Mouse (Mus musculus): Measurements from ENCODE around the gene Lrrc27. TPM values are rescaled to one million over a fixed set of nuclear protein-coding genes. Genes with fewer than 3 reads are reported as not detected.

Gene Lrrc27
- polyA plus RNA-seq, 1 experiment from 2014 or later = 3.0 TPM

- H3K9ac ChIP-seq = no peak overlapping the region; the same call in 1 of the 2 replicates
- H3K27me3 ChIP-seq = peaks cover 41% of the 10 kb centered on the region
- H3K27ac ChIP-seq (replicated peaks) = no peak overlapping the region
- H3K4me3 ChIP-seq (replicated peaks) = peak overlapping the region; percentile 54
- H3K4me2 ChIP-seq (replicated peaks) = peak overlapping the region; percentile 97
- peaks cover 9% of the 10 kb centered on the region; the same call in 1 of the 2 replicates for H3K4me1 ChIP-seq
- no peaks in the 10 kb centered on the region for H3K36me3 ChIP-seq
- WGBS = under 1% methylated on average over 88 of the region's 94 CpGs
- H3K9me3 ChIP-seq (replicated peaks) = no peaks in the 10 kb centered on the region
- peak; percentile 95 for ATAC-seq (ENCODE audit: insufficient number of reproducible peaks, low FRiP score, low TSS enrichment, low read depth)
Measured at GRCm38 (mm10) chr7:139187771-139188633, 24.8 kb upstream of the Lrrc27 start.

GRCm38 (mm10) chr7:139188634-139189207 lies 24.1 kb upstream of the Lrrc27 start:
- H3K4me2 ChIP-seq (replicated peaks) = peak overlapping the region; percentile 97
- no peaks in the 10 kb centered on the region for H3K9me3 ChIP-seq (replicated peaks)
- no peak overlapping the region for H3K9ac ChIP-seq
- no peak overlapping the region for H3K27ac ChIP-seq (replicated peaks)
- peak overlapping the region; percentile 54 for H3K4me3 ChIP-seq (replicated peaks)
- ATAC-seq (ENCODE audit: insufficient number of reproducible peaks, low FRiP score, low TSS enrichment, low read depth) = peak; percentile 73
- WGBS = under 1% methylated on average over 23 of the region's 23 CpGs
- peaks cover 9% of the 10 kb centered on the region; the same call in 1 of the 2 replicates for H3K4me1 ChIP-seq
- H3K27me3 ChIP-seq = peaks cover 41% of the 10 kb centered on the region
- H3K36me3 ChIP-seq = no peaks in the 10 kb centered on the region

DNA sequence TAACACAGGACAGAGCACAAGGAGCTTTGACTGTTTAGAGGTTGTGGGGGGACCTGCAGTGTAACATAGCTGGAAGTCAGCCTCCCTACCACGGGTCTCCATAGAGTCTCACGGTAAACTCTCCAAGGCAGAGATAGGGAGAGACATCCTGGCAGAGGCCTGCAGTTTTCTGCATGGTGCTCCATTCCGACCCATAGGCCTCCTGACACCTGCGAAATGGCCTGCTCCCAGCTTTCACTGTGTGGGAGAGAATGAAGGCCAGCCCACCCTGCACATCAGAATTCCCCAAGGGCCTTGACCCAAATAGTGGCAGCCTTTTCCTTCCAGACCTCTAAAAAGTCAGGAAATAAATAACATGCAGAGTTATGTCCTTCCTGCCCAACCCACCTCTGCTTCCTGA lies 22.2 kb upstream of the Lrrc27 start:
- H3K36me3 ChIP-seq = no peaks in the 10 kb centered on the region
- WGBS = 88% methylated on average over 4 of the region's 4 CpGs
- H3K27me3 ChIP-seq = peaks cover 32% of the 10 kb centered on the region
- no peak overlapping the region for H3K9ac ChIP-seq
- H3K27ac ChIP-seq (replicated peaks) = no peak overlapping the region
- peaks cover 9% of the 10 kb centered on the region; the same call in 1 of the 2 replicates for H3K4me1 ChIP-seq
- no peak overlapping the region for H3K4me3 ChIP-seq (replicated peaks)
- no peaks in the 10 kb centered on the region for H3K9me3 ChIP-seq (replicated peaks)
- H3K4me2 ChIP-seq (replicated peaks) = no peak overlapping the region
- ATAC-seq (ENCODE audit: insufficient number of reproducible peaks, low FRiP score, low TSS enrichment, low read depth) = no peak

GRCm38 (mm10) chr7:139191619-139192018 lies 21.2 kb upstream of the Lrrc27 start:
- 69% methylated on average over 6 of the region's 6 CpGs for WGBS
- no peak overlapping the region for H3K4me3 ChIP-seq (replicated peaks)
- H3K4me2 ChIP-seq (replicated peaks) = no peak overlapping the region
- H3K9me3 ChIP-seq (replicated peaks) = no peaks in the 10 kb centered on the region
- no peaks in the 10 kb centered on the region for H3K36me3 ChIP-seq
- no peak overlapping the region for H3K9ac ChIP-seq
- no peak for ATAC-seq (ENCODE audit: insufficient number of reproducible peaks, low FRiP score, low TSS enrichment, low read depth)
- H3K4me1 ChIP-seq = peaks cover 9% of the 10 kb centered on the region; the same call in 1 of the 2 replicates
- no peak overlapping the region for H3K27ac ChIP-seq (replicated peaks)
- peaks cover 23% of the 10 kb centered on the region for H3K27me3 ChIP-seq

GRCm38 (mm10) chr7:139197022-139197421 lies 15.8 kb upstream of the Lrrc27 start:
- Histone ChIP-seq H3K36me3 (no peaks in the 10 kb centered on the region), H3K27ac (replicated peaks) (no peak overlapping the region), H3K9ac (no peak overlapping the region), H3K4me1 (no peaks in the 10 kb centered on the region), H3K27me3 (peaks cover 13% of the 10 kb centered on the region), H3K4me3 (replicated peaks) (no peak overlapping the region), H3K9me3 (replicated peaks) (no peaks in the 10 kb centered on the region), H3K4me2 (replicated peaks) (no peak overlapping the region)
- no peak for ATAC-seq (ENCODE audit: insufficient number of reproducible peaks, low FRiP score, low TSS enrichment, low read depth)
- WGBS = 67% methylated on average over 4 of the region's 4 CpGs

- no peak overlapping the region for H3K9ac ChIP-seq
- WGBS = 30% methylated on average over 7 of the region's 7 CpGs
Measured at GRCm38 (mm10) chr7:139200108-139200507, 12.7 kb upstream of the Lrrc27 start.

GRCm38 (mm10) chr7:139201209-139201608 lies 11.6 kb upstream of the Lrrc27 start:
- no peak for ATAC-seq (ENCODE audit: insufficient number of reproducible peaks, low FRiP score, low TSS enrichment, low read depth)
- Histone ChIP-seq H3K4me3 (replicated peaks) (no peak overlapping the region), H3K36me3 (no peaks in the 10 kb centered on the region), H3K27ac (replicated peaks) (no peak overlapping the region), H3K4me2 (replicated peaks) (no peak overlapping the region), H3K4me1 (no peaks in the 10 kb centered on the region), H3K9me3 (replicated peaks) (no peaks in the 10 kb centered on the region), H3K27me3 (peaks cover 21% of the 10 kb centered on the region), H3K9ac (no peak overlapping the region)
- WGBS = 46% methylated on average over 6 of the region's 6 CpGs

More at GRCm38 (mm10) chr7:139200108-139200507, 12.7 kb upstream of the Lrrc27 start:
- no peaks in the 10 kb centered on the region for H3K36me3 ChIP-seq
- H3K4me2 ChIP-seq (replicated peaks) = no peak overlapping the region
- peaks cover 21% of the 10 kb centered on the region for H3K27me3 ChIP-seq
- no peak overlapping the region for H3K4me3 ChIP-seq (replicated peaks)
- no peaks in the 10 kb centered on the region for H3K4me1 ChIP-seq
- ATAC-seq (ENCODE audit: insufficient number of reproducible peaks, low FRiP score, low TSS enrichment, low read depth) = no peak
- no peak overlapping the region for H3K27ac ChIP-seq (replicated peaks)
- H3K9me3 ChIP-seq (replicated peaks) = no peaks in the 10 kb centered on the region

DNA sequence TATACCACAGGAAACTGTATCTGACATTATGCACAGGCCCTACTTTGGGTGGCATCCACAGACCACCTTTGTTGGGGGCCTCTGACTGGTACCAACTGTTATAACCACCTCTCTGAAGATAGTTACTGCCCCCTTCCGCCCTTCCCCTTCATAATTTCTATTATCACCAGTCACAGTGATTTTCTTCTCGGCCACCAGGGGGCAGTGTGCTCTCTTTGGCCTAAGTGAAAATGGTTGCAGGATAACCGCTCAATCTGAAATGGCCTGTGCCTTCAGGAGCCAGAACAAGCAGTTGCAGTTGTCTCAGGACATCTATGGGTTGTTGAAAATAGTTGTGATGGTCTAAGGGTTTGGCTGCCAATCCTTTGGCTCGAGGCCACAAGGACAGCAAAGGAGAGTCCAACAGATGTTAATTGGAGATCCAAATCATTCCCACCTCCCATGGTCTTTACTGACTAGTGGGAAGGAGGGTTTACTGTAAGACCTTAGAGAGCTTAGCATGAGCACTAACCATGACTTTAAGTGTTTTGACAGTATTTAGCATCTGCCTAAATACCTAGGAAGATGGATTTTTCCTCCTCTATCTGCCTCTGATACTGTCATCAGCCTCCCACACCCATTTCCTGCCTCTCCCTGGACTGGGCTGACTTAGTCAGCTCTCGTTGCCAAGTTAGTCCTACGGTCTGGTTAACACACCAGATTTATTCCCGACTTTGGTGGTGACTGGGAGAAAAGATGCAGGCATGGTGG lies 4.6 kb upstream of the Lrrc27 start:
- Histone ChIP-seq H3K36me3 (no peaks in the 10 kb centered on the region), H3K4me1 (0 out of 2 replicates have a peak, but pooled peaks cover 3% of the 10 kb centered on the region), H3K9me3 (replicated peaks) (no peaks in the 10 kb centered on the region), H3K27me3 (no peaks in the 10 kb centered on the region), H3K4me3 (replicated peaks) (no peak overlapping the region), H3K27ac (replicated peaks) (no peak overlapping the region), H3K4me2 (replicated peaks) (no peak overlapping the region), H3K9ac (no peak overlapping the region)
- no peak for ATAC-seq (ENCODE audit: insufficient number of reproducible peaks, low FRiP score, low TSS enrichment, low read depth)
- WGBS = 23% methylated on average over 7 of the region's 7 CpGs

- Histone ChIP-seq H3K27me3 (no peaks in the 10 kb centered on the region), H3K4me2 (replicated peaks) (no peak overlapping the region), H3K4me3 (replicated peaks) (no peak overlapping the region), H3K9ac (no peak overlapping the region), H3K4me1 (peaks cover 8% of the 10 kb centered on the region; the same call in 1 of the 2 replicates), H3K36me3 (no peaks in the 10 kb centered on the region), H3K9me3 (replicated peaks) (no peaks in the 10 kb centered on the region), H3K27ac (replicated peaks) (no peak overlapping the region)
- no peak for ATAC-seq (ENCODE audit: insufficient number of reproducible peaks, low FRiP score, low TSS enrichment, low read depth)
- WGBS = 83% methylated on average over 4 of the region's 4 CpGs
Measured at GRCm38 (mm10) chr7:139208773-139209095, 4.1 kb upstream of the Lrrc27 start.

- WGBS = 80% methylated on average over 6 of the region's 6 CpGs
- H3K36me3 ChIP-seq = no peaks in the 10 kb centered on the region
- no peak for ATAC-seq (ENCODE audit: insufficient number of reproducible peaks, low FRiP score, low TSS enrichment, low read depth)
Measured at GRCm38 (mm10) chr7:139211761-139212160, 1.0 kb upstream of the Lrrc27 start.

GRCm38 (mm10) chr7:139213751-139214150 lies 963 bp downstream of the Lrrc27 start:
- Histone ChIP-seq H3K4me3 (replicated peaks) (peak overlapping the region; percentile 65), H3K27me3 (no peaks in the 10 kb centered on the region), H3K27ac (replicated peaks) (peak overlapping the region; percentile 58; the same call in 1 of the 2 replicates), H3K4me1 (peaks cover 8% of the 10 kb centered on the region; the same call in 1 of the 2 replicates), H3K9ac (no peak overlapping the region), H3K9me3 (replicated peaks) (no peaks in the 10 kb centered on the region), H3K4me2 (replicated peaks) (peak overlapping the region; percentile 77), H3K36me3 (no peaks in the 10 kb centered on the region)
- no peak for ATAC-seq (ENCODE audit: insufficient number of reproducible peaks, low FRiP score, low TSS enrichment, low read depth)
- 61% methylated on average over 3 of the region's 3 CpGs for WGBS

More at GRCm38 (mm10) chr7:139211761-139212160, 1.0 kb upstream of the Lrrc27 start:
- H3K9me3 ChIP-seq (replicated peaks) = no peaks in the 10 kb centered on the region
- no peak overlapping the region for H3K4me3 ChIP-seq (replicated peaks)
- H3K4me1 ChIP-seq = peaks cover 8% of the 10 kb centered on the region; the same call in 1 of the 2 replicates
- H3K27me3 ChIP-seq = no peaks in the 10 kb centered on the region
- H3K9ac ChIP-seq = no peak overlapping the region
- H3K4me2 ChIP-seq (replicated peaks) = no peak overlapping the region
- no peak overlapping the region for H3K27ac ChIP-seq (replicated peaks)

Measured in embryonic facial prominence, embryonic 15.5 days (tissue).